Mouse (Mus musculus) MN1 (cell line): ENCODE data around the gene Gpr132.

Source experiments
- DNase-seq: peaks from one replicate; pipeline ENCODE4 v3.0.0-alpha.2; 2016; ENCODE audit warnings: low spot score

Gene Gpr132

DNA sequence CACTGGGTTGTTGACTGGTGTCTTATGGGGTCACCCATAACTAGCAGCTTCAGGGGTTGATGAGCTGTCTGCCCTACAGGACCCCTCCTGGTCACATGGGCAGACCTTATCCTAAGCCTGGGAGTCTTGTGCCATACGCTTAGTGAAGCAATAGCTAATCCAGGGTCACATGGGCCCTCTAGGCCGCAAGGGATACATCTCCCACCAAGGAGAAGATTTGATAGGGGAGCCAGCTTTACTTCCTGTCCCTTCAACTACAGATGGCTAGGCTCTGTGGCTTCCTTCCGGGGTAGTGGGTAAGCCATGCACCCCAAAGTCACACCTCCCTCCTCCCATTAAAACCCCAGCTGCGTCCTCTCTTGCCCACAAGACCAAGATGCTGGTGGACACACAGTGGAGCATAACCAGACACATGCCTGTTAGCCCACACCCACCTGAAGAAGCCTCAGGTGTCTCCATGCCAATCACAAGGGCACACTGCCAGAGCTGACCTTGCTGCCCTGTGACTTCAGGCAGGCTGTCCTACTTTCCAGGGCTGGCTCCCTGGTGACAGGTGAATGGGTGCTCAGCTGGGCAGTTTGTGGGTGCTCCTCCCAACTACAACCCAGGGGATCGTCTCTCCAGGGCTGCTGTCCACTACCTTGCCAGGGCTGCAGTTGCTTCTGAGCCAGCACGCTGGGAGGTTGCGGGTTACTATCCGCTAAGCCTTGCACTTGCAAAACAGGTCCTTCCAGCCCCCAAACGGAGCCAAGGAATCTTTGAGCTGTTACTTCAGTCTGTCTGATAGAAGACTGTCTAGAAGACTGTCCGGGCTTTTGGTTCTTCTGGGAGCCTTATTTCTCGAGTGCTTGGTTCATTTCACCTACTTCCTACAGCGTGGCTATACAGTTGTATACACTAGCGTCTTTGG lies at the start of gene Gpr132:
TSS of gene Gpr132 (minus strand) at position 51 of the 910 bp plus-strand sequence.
- DNase-seq = no peak

DNA sequence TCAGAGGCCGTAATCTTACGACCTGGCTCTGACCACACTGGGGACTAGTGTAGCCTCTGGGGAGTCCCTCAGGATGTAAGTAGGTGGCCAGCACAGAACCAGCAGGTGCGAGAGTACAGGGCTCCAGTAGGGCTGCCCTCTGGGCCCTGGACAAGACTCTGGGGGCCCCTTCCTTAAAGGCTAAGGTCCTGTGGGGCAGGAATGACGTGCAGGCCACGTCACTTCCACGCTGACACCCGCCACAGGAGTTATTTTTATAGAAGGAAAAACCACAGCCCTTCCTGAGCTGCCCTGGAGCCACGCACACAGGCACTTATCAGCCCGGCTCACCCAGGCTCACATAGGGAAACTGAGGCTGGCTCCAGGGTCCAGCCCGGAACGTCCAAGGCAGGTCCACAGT lies 49.5 kb upstream of the Gpr132 start:
- no peak for DNase-seq

DNA sequence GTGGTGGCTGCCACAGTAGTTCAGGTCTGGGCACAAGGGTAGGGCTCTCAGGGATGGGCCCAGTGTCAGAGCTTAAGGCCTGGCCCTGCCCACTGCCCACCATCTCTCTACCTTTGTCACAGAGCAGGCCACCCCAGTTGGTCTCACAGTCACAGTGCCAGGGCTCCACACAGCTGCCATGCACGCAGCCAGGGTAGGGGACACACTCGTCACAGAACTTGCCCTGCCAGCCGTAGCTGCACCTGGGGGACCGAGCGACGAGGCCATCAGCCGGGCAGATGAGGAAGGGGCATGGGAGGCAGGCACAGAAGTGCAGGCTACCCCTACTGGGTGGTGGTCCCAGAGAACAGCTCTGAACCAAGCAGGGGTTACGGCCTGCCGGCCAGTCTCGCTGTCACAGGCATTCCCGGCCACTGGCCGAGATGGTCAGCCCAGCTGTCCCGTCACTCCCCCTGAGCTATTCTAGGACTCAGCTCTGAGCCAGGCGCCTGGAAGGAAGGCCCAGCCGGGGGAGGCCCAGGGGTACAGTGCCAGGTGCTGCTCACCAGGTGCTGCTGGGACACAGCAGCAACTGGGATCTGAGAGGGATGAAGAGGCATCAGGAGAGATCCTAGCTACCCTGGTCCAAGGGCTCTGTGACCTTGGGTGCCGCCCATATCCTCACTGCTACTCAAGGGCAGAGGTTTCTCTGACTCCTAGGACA lies 48.8 kb upstream of the Gpr132 start:
- no peak for DNase-seq

DNA sequence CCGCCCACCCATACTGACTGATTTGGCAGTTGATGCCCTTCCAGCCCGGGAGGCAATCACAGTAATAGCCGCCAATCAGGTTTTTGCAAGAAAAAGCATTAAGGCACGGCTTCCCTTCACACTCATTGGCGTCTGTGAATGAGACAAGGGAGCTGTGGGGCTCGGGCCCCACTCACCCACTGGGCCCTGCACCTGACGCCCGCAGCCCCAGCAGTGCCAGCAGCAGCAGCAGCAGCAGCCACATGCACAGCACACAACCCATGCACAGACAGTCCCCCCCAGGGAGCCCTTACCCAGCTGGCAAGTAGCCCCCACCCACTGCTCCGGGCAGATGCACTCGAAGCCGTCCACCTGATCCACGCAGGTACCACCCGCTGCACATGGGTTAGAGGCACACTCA lies 47.6 kb upstream of the Gpr132 start:
- no peak for DNase-seq

DNA sequence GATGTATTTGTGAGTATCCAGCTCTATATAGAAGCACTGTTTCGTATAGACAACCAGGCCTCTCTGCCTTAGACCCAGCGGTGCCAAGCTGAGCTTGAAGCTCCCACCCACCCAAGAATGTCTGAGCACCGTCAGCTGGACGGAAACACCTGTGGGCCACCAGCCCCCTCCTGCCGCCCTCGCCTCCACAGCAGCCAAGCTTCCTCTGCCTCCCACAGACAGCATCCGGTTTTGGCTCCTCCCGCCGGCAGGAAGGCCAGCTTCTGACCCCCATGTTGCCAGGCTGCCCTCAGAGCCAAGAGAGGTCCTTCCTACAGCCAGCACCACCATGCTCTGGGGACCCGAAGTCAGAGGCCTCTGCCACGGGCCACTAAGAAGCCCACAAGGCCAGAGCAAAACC lies 46.5 kb upstream of the Gpr132 start:
- no peak for DNase-seq

DNA sequence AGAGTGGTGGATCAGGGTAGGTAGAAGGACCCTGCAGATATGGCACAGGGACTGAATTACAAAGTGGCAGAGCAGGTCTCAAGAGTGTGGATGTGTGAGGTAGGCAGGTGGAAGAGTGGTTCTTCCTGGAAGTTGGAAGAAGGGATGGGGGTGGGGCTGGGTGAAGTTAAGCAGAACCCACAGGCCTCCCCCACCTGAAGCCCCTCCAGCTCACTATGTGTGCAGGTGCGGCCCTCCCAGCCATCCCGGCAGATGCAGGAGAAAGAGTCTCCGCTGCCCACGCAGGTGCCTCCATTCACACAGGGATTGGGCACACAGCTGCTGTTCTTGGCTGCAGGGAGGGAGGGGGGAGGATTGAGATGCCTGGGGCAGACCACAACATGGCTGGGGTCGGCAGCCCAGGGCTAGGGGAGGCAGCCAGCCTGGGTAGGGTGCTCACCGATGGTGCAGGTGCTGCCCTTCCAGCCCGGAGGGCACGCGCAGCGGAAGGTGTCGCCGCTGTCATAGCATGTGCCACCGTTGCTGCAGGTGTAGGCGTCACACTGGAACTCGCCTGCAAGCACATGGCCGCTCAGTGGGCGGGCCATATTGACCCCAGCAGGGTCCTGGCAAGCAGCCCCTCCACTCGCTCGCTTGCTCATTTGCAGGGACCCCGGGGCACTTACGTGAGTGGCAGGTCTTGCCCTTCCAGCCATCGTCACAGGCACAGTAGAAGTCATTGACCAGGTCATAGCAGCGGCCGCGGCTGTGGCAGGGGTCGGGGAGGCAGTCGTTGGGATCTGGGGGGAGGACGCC lies 45.1 kb upstream of the Gpr132 start:
- no peak for DNase-seq

DNA sequence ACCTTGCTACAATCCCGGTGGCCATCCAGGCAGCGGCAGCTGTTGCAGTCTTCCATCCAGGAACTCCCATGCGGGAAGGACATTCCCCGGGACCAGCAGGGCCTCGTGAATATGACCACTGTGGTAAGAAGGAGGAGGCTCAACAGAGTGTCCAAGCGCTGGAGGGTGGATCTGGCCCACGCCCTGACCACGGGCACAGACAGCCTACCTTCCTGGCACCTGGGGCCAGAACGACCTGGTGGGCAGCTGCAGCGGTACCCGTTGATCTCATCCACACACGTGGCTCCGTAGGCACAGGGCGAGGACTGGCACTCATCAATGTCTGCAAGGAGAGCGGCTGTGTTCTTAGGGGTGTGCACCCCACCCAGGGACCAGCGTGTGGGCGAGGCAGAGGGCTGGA lies 43.7 kb upstream of the Gpr132 start:
- no peak for DNase-seq

DNA sequence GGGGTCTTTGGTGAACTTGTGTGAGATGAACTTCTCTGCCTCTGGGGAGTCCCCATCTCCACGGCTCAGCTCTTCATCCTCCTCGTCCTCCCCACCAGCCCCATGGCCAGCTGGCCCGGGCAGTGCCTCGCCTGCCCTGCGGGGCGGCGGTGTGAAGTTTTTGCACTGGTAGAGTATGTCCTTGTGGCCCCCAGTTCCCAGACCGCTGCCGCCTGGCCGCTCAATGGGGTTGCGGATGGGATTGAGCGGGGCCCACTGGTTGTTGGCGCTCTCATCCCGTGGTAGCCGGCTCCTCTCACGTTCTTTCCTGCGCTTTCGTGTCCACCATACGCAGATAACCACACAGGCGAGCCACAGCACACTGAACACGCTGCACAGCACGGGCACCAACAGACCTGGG lies 41.0 kb upstream of the Gpr132 start:
- DNase-seq = no peak

DNA sequence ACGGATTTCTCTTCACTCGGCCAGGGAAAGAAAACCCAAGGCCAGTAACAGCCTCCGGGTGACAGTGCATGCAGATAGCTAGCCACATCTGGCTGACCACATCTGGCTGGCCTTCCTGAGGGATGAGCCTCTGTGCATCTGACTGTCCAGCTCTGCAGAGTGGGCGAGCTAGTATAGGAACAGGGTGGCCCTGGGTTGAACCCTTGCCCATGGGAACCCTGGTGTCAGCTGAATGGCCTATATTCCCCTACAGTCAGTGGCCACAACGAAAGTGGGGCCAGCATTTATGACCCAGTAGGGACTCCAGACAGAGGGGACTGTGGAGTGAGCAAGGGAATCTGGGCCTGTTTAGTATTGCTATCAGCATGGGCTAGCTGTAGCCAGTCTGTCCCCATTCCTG lies 37.0 kb upstream of the Gpr132 start:
- DNase-seq = no peak

DNA sequence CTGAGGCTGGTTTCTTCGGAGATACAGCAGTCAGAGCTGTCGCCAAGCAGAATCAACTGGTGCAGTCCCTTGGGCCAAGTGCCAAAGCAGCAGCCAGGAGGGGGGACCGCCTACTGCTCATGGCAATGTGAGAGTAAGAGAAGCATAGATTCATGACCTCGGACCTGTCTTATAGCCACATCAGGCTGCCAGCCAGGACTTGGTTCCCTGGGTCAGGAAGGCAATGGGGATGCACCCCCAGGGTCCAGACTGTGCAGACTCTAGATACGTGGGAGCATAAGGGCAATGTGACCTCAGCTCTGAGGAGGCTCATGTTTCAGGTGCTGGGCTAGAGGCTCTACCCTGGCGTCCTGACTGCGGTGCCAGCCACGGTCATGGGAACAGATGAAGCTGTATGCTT lies 35.9 kb upstream of the Gpr132 start:
- peak; percentile 28 for DNase-seq

DNA sequence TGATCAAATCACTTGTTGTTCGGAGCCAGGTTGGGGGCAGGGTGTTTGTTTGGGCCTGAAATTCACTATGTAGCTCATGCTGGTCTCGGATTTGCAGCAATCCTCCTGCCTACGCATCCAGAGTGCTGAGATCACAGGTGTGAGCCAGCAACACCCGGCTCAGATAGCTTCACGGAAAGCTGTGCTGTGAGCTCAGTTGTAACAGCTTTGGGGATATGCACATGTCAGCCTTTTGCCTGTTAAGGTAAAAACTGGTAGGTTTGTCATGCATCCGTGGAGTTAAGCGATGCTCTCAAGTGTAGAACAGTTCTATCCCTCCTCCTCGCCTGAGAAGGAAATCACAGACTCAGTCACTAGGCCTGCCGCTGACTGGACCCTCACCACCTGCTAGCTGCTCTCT lies 32.6 kb upstream of the Gpr132 start:
- no peak for DNase-seq

DNA sequence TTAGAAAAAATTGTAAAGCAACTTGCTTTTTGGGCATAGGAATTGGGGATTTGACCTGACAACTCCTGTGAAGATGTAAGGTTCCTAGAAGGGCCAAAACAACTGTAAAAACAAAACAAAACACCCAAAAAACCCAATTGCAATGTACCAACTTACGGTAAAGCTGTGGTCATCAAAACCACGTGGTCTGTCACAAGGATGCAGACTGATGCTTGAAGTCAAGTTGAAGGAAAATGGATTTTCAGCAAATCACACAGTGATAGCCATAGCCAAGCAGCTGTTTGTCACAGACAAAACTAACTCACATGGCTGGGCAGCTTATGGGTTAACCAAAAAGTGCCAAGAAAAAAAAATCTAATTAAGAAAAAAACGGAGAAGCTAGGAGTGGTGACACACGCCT lies 30.9 kb upstream of the Gpr132 start:
- DNase-seq = peak; percentile 22

DNA sequence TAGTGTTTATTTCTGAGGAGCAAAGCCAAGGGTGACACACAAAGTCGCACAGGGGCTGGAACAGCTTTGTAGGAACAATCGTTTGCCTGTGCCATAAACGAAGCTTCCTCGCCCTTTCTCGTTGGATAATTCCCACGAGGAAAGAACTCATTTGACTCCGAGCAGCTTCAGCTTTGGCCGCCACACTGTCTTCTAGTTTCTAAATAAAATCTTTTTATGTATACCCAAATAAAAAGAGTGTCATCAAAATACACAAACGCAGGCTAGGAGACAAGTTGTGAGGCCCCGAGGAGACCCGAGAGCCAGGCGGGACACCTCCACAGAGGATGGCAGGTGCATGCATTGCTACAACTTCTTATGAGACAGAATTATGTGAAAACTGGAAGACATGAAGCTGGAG lies 30.3 kb upstream of the Gpr132 start:
- peak; percentile 10 for DNase-seq

DNA sequence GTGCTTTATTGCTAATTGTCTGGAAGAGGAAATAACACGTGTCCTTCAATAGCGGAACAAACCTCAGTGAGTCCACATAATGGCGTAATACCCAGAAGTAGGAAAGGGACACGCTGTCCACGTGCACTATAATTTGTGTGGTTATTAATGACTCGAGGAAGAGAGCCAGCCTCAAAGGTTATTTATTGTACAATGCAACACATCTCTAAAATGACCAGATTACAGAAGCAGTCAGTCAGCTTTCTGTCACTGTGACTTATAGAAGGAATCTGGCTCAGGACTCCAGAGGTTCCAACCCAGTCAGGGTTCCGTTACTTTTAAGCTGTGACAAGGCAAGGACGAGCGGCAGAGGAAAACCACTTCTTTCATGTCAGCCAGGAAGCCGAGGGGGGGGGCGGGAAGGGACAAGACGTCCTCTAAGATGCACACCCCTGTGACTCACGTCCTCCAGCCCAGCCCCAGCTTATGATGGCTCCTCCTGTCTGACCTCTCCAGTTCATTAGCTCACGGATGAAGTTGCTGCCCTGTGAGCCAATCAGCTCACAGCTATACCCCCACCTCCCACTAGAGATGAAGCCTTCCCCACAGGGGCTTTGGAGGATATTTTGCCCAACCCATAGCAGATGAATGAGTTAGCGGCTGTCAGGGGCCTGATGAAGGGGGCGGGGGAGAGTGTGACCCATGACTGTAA lies 29.6 kb upstream of the Gpr132 start:
- DNase-seq = peak; percentile 56

DNA sequence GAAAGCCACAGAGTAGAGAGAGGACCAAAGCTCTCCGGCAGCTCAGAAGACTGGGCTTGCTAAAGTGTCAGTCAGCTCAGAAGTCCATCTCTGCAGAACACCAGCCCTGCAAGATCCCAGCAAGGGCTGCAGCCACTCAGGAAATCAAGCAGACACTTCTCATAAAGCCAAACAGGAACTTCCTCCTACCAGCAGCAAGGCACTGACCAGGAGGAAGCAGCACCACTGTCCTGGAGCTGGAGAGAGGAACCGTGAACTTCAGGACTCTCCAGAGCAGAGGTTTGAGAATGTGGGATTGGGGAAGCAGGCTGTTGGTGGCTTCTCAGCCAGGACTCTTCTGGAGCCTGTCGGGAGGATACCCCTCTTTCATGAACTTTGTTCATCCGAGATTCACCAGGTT lies 26.9 kb upstream of the Gpr132 start:
- DNase-seq = no peak

DNA sequence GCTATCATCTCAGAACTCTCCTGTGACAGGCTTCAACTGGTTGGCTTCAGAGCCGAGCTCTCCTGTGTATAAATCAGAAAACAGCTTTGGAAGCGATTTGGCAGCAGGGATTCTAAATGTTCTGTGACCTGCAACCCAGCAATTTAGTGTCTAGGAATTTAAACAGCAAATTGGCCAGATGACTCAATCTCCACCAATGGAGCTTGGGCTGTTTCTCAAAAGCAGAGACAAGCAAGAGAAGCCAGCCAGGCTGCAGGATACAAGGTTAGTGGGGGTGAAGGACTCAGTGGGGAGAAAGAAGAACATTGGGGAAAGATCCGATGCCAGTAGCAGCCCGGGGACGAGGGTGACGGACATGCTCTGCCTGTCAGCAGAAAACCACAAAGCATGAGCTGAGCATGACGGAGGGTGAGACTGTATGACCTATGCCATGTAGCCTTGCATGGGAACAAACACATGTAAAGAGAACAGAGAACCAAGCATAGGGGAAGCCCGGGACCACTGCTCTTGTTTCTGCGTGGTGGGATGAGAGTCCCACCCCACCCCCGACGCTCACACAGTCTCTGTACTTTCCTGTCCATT lies 26.4 kb upstream of the Gpr132 start:
- no peak for DNase-seq

DNA sequence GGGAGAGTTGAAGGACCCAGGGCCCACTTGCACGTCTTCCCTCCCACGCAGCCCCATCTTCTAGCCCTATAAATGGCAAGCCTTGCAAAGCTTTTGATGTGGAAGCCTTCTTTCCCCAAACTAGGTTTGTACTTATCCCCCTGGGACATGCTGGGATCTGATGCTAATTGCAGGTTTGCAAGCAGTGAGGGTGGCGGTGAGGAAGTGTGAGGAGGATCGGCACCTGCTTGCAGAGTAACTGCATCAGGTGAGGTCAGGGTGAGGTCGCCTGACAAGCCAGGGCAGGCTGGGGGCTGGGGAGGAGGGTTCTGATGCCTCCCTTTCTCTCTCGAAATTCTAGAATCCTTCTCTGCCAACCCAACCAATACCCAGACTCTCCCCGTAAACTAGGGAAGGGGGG lies 17.4 kb upstream of the Gpr132 start:
- DNase-seq = no peak

DNA sequence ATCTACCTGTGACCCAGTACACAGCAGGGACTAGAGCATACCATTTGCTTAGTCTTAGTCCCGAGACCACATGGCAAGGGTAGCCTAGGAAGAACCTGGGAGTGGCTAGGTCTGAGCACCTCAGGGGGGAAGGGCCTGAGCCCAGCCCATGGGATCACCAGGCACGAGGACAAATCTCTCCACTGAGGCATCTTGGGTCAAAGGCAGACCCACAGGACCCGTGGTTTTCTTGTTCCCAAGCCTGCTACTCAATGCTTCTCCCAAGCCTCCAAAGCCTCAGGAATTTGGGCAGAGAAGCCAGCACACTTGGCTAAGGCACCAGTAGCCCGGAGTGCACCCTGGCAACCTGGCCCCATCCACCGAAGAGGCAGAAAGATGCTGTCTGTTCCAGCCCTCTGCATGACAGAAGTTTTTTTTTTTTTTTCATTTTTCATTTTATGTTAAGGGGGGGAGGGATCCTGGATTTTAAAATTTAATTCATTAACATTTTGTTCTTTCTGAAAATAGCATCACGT lies 13.3 kb upstream of the Gpr132 start:
- no peak for DNase-seq

DNA sequence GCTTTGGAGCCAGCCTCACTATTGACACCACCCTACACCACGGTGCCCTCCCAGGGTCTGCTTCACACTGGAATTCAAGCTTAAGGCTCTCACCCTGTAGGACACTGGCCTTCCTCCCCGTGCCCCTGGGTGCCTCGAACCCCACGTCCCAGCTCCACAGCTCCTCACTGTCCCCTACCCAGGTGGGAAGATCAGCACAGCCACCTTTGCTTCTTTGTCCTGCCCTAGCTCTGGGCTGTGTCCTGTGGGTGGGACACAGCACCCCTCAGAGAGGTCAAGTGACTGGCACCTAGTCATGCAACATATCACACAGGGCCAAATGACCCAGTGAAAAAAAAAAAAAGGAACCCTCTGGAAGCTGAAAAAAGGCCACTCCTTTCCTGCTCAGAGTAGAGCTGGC lies 12.6 kb upstream of the Gpr132 start:
- DNase-seq = no peak

DNA sequence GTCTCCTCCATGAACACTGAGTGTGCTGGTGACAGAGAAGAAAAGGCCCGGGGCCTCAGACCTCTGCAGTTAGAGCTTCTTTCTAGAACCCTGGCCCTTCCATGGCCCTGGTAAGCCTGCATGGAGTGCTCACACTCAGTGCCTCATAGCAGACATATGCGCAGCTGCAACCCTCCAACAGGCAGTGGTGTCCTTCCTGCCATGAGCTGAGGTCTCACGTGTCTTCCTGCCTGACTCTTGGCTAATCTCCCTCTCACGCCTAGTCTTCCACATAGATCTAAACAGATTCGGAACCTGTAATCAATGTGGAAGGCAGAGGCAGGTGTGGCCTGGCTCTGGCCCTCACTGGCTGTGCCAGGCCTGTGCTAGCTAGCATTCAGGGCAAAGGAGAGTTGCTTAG lies 11.7 kb upstream of the Gpr132 start:
- no peak for DNase-seq

DNA sequence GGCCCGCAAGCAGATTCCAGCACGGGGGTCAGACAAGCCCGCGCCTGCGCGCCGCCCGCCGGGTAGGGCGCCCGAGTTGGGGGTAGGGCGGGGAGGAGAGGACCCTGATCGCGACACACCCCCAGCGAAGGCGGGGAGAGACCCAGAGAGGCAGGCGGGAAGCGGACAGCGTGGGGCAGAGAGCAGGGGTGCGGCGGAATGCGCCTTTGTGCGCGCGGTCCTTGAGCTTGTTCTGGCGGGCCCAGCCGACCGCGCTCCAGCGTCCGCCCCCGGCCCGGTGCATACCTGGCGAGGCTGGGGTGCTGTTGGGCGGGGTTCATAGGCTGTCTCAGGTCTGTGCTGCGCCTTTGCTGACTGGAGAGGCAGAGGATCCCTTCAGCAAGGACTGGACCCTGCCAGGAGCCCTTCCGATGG lies 9.6 kb upstream of the Gpr132 start:
- DNase-seq = no peak
